8 mouse cellular contexts compared by ENCODE assay signal in genomic region chr2:33886386-33887327, GRCm38 (mm10). TPM values are rescaled to one million over a fixed set of nuclear protein-coding genes. Genes with fewer than 3 reads are reported as not detected.
DNase-seq lines count a peak whose midpoint lies in the region; ATAC-seq lines count a peak whose summit lies in the region.

No protein-coding gene starts in this region.

- peak; percentile 80 for ATAC-seq in intestine, embryonic 16.5 days
- peak; percentile 82 for ATAC-seq in liver, embryonic 12.5 days
- peak; percentile 68 for ATAC-seq in neural tube, embryonic 14.5 days (ENCODE audit: low read depth)

- WGBS in intestine, embryonic 16.5 days, result 2% methylated on average over 38 of the region's 51 CpGs
- WGBS in liver, embryonic 12.5 days (ENCODE audit: insufficient replicate concordance), result under 1% methylated on average over 49 of the region's 51 CpGs
- under 1% methylated on average over 38 of the region's 51 CpGs for WGBS in neural tube, embryonic 14.5 days

- peak overlapping the region; percentile 90 for H3K4me2 ChIP-seq in intestine, embryonic 16.5 days (ENCODE audit: low read depth, low read length)
- H3K4me2 ChIP-seq in liver, embryonic 12.5 days, result peak overlapping the region; percentile 90
- H3K4me2 ChIP-seq in neural tube, embryonic 14.5 days (ENCODE audit: low read depth, low read length), result peak overlapping the region; percentile 98

- peak; percentile 49 for DNase-seq in 3T3-L1 (ENCODE audit: low read depth, low spot score)
- DNase-seq in MN1 (ENCODE audit: low spot score), result peak; percentile 76
- DNase-seq in cerebellum, postnatal 4 days (ENCODE audit: low spot score in 2 of 2), result peak; percentile 43 to 74
- peak; percentile 51 for DNase-seq in gastrocnemius, postnatal 25 days
- no peak for DNase-seq in ovary, postnatal 14 days (ENCODE audit: low spot score)

- no peaks in the 10 kb centered on the region for H3K27me3 ChIP-seq in intestine, embryonic 16.5 days (replicated peaks; ENCODE audit: control insufficient read depth, insufficient read depth, low read length)
- H3K27me3 ChIP-seq in liver, embryonic 12.5 days (replicated peaks), result no peaks in the 10 kb centered on the region
- H3K27me3 ChIP-seq in neural tube, embryonic 14.5 days (ENCODE audit: control insufficient read depth, insufficient read depth, low read length), result no peaks in the 10 kb centered on the region

- peaks cover 8% of the 10 kb centered on the region for H3K4me1 ChIP-seq in intestine, embryonic 16.5 days (ENCODE audit: control insufficient read depth, insufficient read depth, low read length)
- peaks cover 35% of the 10 kb centered on the region for H3K4me1 ChIP-seq in liver, embryonic 12.5 days
- peaks cover 28% of the 10 kb centered on the region for H3K4me1 ChIP-seq in neural tube, embryonic 14.5 days (ENCODE audit: control insufficient read depth, insufficient read depth, low read length)

- no peaks in the 10 kb centered on the region for H3K9me3 ChIP-seq in intestine, embryonic 16.5 days (ENCODE audit: control insufficient read depth, low read length)
- no peaks in the 10 kb centered on the region for H3K9me3 ChIP-seq in liver, embryonic 12.5 days (replicated peaks)
- H3K9me3 ChIP-seq in neural tube, embryonic 14.5 days (ENCODE audit: control insufficient read depth, low read length), result no peaks in the 10 kb centered on the region

- peak overlapping the region; percentile 92 for H3K9ac ChIP-seq in intestine, embryonic 16.5 days (ENCODE audit: low read depth, low read length)
- peak overlapping the region; percentile 90 for H3K9ac ChIP-seq in liver, embryonic 12.5 days
- peak overlapping the region; percentile 100 for H3K9ac ChIP-seq in neural tube, embryonic 14.5 days (replicated peaks; ENCODE audit: low read depth, low read length)

- H3K4me3 ChIP-seq in intestine, embryonic 16.5 days (ENCODE audit: low read length), result peak overlapping the region; percentile 87
- H3K4me3 ChIP-seq in liver, embryonic 12.5 days, result peak overlapping the region; percentile 74
- H3K4me3 ChIP-seq in neural tube, embryonic 14.5 days (ENCODE audit: low read depth, low read length), result peak overlapping the region; percentile 77

- no peaks in the 10 kb centered on the region for H3K36me3 ChIP-seq in intestine, embryonic 16.5 days (ENCODE audit: control insufficient read depth, insufficient read depth, low read length)
- no peaks in the 10 kb centered on the region for H3K36me3 ChIP-seq in liver, embryonic 12.5 days
- no peaks in the 10 kb centered on the region for H3K36me3 ChIP-seq in neural tube, embryonic 14.5 days (ENCODE audit: control insufficient read depth, insufficient read depth, low read length)

- H3K27ac ChIP-seq in intestine, embryonic 16.5 days (ENCODE audit: low read length), result peak overlapping the region; percentile 76
- peak overlapping the region; percentile 91 for H3K27ac ChIP-seq in liver, embryonic 12.5 days
- H3K27ac ChIP-seq in neural tube, embryonic 14.5 days (ENCODE audit: low read depth, low read length), result peak overlapping the region; percentile 99

RNA-seq across cellular contexts. Expression of gene Mvb12b, which starts 1.1 kb away (rescaled TPM):
- total RNA-seq in gastrocnemius, postnatal 25 days (2021), result 10 to 100 TPM; 18.6 to 23.0 TPM
- polyA plus RNA-seq in intestine, embryonic 16.5 days (2015; fragmentation: Nextera tagmentation; extraction: Ambion mirVana), result 7.9 and 8.5 TPM in 2 replicates
- polyA plus RNA-seq in liver, embryonic 12.5 days (2016; fragmentation: Nextera tagmentation; extraction: Ambion mirVana), result 21.3 and 21.6 TPM in 2 replicates
- polyA plus RNA-seq in neural tube, embryonic 14.5 days (2014; fragmentation: Nextera tagmentation; extraction: Ambion mirVana), result 54.0 and 56.8 TPM in 2 replicates
